Mouse (Mus musculus) midbrain, embryonic 13.5 days (tissue): Measurements from ENCODE around the gene Sae1. TPM values are rescaled to one million over a fixed set of nuclear protein-coding genes. Genes with fewer than 3 reads are reported as not detected.
"Not testable (repeated sequence)": the region's sequence is repeated elsewhere in the genome, so short reads cannot be mapped to it uniquely, and the experiment has no call there.

Experiments used
- ATAC-seq: fragments of 200-750 bp; cut with Nextera tagmentation; 2 replicates; pipeline ENCODE4 v1.8.0; 2017; ENCODE audit warnings: mild to moderate bottlenecking, moderate TSS enrichment, moderate library complexity
- H3K27ac ChIP-seq: fragments of 300-500 bp; sonication (generic); 2 replicates; pipeline ENCODE4 v1.5.1; 2015; ENCODE audit warnings: inconsistent platforms, mild to moderate bottlenecking, moderate library complexity
- H3K27me3 ChIP-seq: fragments of 300-500 bp; sonication (generic); 2 replicates; pipeline ENCODE4 v1.6.1; 2015; ENCODE audit warnings: mild to moderate bottlenecking, inconsistent platforms
- H3K36me3 ChIP-seq: fragments of 300-500 bp; sonication (generic); 2 replicates; pipeline ENCODE4 v1.6.1; 2015; ENCODE audit warnings: mild to moderate bottlenecking, inconsistent platforms
- H3K4me1 ChIP-seq: fragments of 300-500 bp; sonication (generic); replicated peaks from 2 replicates; pipeline ENCODE4 v1.6.1; 2015; ENCODE audit warnings: inconsistent platforms
- H3K4me2 ChIP-seq: fragments of 300-500 bp; sonication (generic); replicated peaks from 2 replicates; pipeline ENCODE4 v1.6.1; 2015; ENCODE audit warnings: moderate library complexity, mild to moderate bottlenecking, inconsistent platforms
- H3K4me3 ChIP-seq: fragments of 300-500 bp; sonication (generic); replicated peaks from 2 replicates; pipeline ENCODE4 v1.5.1; 2015; ENCODE audit warnings: mild to moderate bottlenecking, inconsistent platforms
- H3K9ac ChIP-seq: fragments of 300-500 bp; sonication (generic); replicated peaks from 2 replicates; pipeline ENCODE4 v1.6.1; 2015; ENCODE audit warnings: mild to moderate bottlenecking, inconsistent platforms
- H3K9me3 ChIP-seq: fragments of 300-500 bp; sonication (generic); 2 replicates; pipeline ENCODE4 v1.6.1; 2016; ENCODE audit warnings: mild to moderate bottlenecking, inconsistent platforms
- WGBS: fragments of 180-500 bp; shearing (Covaris S2); methylation state at CpG from one replicate; pipeline ENCODE4 v1.1.7; 2015; 5-methylcytosine and 5-hydroxymethylcytosine counted together
- polyA plus RNA-seq: library from polyadenylated mRNA; unstranded; fragments of >200 nt; fragmentation: Nextera tagmentation; extraction: Ambion mirVana; gene quantifications from 2 replicates; pipeline ENCODE4 v1.2.1, GENCODE M21; 2015

Gene Sae1
- polyA plus RNA-seq, 1 experiment from 2014 or later: 267 TPM

DNA sequence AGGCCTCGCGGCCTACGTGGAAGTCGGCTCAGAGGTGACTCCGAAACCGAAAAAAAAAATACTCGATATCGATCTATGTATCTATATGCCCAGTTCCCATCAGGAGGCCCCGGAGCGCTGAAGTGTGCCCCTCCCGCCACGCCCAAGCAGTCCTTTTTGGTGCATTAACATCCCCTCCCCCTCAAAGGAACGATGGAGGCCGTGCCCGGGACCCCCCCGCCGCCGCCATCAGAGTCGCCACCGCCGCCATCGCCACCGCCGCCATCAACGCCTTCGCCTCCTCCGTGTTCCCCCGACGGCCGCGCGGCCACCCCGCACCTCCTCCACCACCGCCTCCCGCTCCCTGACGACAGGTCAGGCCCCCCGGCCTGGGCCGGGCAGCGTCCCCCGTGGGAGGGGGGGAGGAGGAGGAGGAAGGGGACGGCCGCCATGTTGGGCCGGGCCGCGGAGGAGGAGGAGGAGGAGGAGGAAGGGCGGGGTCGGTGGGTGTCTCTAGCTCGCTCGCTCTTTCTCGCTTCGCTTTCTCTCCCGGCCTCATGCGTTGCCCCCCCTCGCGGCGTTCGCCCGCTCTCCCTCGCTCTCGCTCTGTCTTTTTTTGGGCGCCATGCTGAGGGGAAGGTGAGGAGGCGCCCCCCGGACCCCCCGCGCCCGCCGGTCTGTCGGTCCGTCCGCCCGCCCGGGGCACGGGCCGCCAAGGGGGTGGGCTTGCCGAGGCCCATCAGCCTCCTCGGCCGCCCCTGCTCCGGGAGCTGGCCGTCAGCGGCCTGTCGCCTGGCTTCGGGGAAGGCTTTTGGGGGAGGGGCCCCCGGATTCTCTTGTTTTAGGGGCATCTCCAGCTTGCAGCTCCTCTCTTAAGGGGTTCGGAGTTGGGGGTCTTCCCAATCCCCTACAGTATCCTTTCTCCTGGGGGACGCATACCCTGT lies 13.3 kb upstream of the Sae1 start, which contains the start of gene Zc3h4:
Zc3h4 (plus strand) TSS at position 222 of the 923 bp plus-strand sequence.
- H3K4me1 ChIP-seq: peaks cover 35% of the 10 kb centered on the region
- H3K36me3 ChIP-seq: no peaks in the 10 kb centered on the region
- no peaks in the 10 kb centered on the region for H3K9me3 ChIP-seq
- H3K4me2 ChIP-seq: peak within 1 kb of the TSS; percentile 90
- peak within 1 kb of the TSS; percentile 82 for H3K4me3 ChIP-seq
- peak within 1 kb of the TSS; percentile 100 for H3K27ac ChIP-seq
- no peaks in the 10 kb centered on the region for H3K27me3 ChIP-seq
- peak; percentile 43 for ATAC-seq
- peak within 1 kb of the TSS; percentile 100 for H3K9ac ChIP-seq
- WGBS: under 1% methylated on average over 38 of the region's 85 CpGs

DNA sequence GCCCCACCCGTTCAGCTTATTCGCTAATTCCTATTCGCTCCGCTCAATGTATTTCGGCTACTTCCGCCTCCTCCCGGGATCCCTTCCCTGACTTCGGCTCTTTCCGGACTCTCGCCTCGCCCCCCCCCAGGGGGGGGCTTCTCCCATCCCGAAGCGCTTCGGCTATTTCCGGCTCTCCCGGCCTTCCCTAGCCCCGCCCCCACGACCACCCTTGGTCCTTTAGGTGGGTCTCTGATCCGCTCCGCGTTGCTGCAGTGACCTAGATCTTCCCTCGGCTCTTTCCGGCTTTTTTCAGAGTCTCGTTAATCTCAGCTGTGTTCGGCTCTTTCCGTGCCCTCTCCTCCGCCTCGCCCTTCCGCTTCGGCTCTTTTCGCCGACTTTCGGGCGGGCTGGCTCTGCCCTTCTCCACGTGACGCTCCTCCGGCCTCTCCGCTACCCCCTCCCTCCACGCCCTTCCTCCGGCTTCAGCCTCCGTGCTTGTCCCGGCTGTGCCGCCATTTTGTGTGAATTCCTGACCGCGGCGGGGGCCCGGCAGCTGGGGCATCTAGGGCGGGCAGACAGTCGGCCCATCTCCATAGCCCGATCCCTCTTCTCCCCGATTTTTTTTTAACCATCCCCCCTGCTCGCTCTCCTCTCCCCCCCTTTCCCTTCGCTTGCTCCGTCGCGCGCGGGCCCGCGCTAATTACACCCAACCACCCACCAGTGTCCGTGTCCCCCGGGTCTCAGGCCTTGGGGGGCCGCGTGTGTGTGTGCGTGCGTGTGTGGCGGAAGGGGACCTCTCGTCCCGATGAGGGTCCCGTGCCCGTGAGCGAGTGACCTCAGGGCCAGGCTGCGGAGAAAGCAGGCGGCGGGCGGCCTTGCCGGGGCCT lies 12.4 kb upstream of the Sae1 start:
- no peaks in the 10 kb centered on the region for H3K36me3 ChIP-seq
- H3K4me2 ChIP-seq: peak overlapping the region; percentile 90
- H3K4me1 ChIP-seq: peaks cover 27% of the 10 kb centered on the region
- H3K27ac ChIP-seq: peak overlapping the region; percentile 100
- H3K27me3 ChIP-seq: no peaks in the 10 kb centered on the region
- H3K9me3 ChIP-seq: no peaks in the 10 kb centered on the region
- H3K4me3 ChIP-seq: peak overlapping the region; percentile 82
- peak overlapping the region; percentile 100 for H3K9ac ChIP-seq
- peak; percentile 96 for ATAC-seq
- under 1% methylated on average over 77 of the region's 77 CpGs for WGBS

DNA sequence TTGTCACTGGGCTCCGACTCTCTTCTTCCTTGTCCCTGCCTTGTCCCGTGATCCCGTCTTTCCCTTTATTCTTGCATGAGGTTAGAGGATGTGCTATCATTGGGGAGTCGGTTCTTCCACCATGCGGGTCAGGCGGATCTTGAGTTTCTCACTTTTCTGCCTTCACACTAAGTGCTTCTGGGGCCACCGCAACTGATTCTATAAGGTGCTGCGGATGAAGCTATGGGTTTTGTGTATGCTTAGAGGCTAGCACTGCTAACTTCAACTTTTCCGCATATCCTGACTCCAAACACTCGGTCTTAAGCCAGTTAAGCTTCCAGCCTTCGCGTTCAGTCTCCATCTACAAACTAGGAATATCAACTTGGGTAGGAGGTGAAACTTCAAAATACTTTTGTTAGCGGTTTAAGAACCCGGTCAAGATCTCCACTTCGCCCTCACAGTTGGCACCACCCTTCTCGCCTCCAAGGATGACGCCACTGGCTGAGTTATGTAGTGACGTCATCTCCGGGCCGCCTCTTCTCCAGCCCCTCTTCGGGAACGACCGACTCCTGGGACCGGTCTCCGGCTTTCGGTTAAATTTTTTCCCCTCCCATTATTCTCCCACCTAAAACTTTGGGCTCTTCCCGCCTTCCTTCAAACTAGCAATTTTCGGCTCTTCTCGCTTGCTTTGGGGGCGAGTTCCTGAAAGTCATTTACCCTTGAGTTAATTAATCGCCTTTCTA lies 11.7 kb upstream of the Sae1 start:
- Histone ChIP-seq H3K9me3 (no peaks in the 10 kb centered on the region), H3K9ac (peak overlapping the region; percentile 63), H3K4me1 (peaks cover 19% of the 10 kb centered on the region), H3K36me3 (no peaks in the 10 kb centered on the region), H3K27me3 (no peaks in the 10 kb centered on the region), H3K27ac (peak overlapping the region; percentile 100), H3K4me2 (peak overlapping the region; percentile 90), H3K4me3 (peak overlapping the region; percentile 82)
- ATAC-seq: peak; percentile 74
- WGBS: under 1% methylated on average over 31 of the region's 31 CpGs

DNA sequence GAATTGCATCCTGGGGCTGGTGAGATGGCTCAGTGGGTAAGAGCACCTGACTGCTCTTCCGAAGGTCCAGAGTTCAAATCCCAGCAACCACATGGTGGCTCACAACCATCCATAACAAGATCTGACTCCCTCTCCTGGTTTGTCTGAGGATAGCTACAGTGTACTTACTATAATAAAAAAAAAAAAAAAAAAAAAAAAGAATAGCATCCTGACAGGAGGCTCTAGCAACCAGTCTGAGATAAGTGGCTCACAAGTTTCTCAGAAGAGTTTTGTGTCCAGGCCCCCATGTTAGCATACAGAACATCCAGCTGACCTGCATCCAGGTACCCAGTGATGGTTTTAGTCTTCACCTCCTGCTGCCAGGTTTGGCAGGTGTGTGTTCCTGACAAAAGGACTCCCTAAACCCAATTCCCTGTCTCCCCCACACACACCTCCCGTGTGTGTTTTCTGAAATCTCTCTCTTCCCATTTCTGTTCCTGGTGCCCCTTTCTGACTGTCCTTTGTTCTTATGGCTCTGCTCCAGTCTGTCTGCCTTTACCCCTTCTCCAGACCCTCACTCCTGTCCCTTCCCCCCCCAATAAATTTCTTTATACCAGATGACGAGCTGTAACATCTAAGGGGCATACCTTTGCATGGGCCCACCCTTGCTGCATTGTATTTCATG lies 10.9 kb upstream of the Sae1 start:
- peak overlapping the region; percentile 63 for H3K9ac ChIP-seq
- H3K36me3 ChIP-seq: no peaks in the 10 kb centered on the region
- peak overlapping the region; percentile 90 for H3K4me2 ChIP-seq
- no peaks in the 10 kb centered on the region for H3K9me3 ChIP-seq
- WGBS: 55% methylated on average over 3 of the region's 3 CpGs
- peaks cover 13% of the 10 kb centered on the region for H3K4me1 ChIP-seq
- H3K27me3 ChIP-seq: no peaks in the 10 kb centered on the region
- peak overlapping the region; percentile 82 for H3K4me3 ChIP-seq
- H3K27ac ChIP-seq: peak overlapping the region; percentile 100
- no peak for ATAC-seq

DNA sequence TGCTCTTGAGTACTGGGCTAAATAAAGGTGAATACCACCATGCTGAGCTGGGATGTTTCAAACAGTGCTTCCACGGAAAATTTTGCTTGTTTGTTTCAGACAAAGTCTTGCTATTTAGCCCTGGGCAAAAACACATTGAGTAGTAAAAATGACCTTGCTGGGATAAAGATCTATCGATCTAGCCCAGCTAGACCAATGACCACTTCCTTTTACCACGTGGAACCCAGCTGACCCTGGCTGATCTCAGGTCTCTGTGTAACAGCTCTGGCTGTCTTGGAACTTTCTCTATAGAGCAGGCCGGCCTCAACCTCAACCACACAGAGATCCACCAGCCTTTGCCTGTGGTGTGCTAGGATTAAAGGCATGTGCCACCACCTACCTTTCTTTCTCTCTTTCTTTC lies 9.9 kb upstream of the Sae1 start:
- no peaks in the 10 kb centered on the region for H3K36me3 ChIP-seq
- ATAC-seq: no peak
- WGBS: 90% methylated on average over 4 of the region's 4 CpGs
- H3K9ac ChIP-seq: no peak overlapping the region
- no peak overlapping the region for H3K27ac ChIP-seq
- no peaks in the 10 kb centered on the region for H3K9me3 ChIP-seq
- H3K4me3 ChIP-seq: no peak overlapping the region
- no peak overlapping the region for H3K4me2 ChIP-seq
- peaks cover 9% of the 10 kb centered on the region for H3K4me1 ChIP-seq
- H3K27me3 ChIP-seq: no peaks in the 10 kb centered on the region

DNA sequence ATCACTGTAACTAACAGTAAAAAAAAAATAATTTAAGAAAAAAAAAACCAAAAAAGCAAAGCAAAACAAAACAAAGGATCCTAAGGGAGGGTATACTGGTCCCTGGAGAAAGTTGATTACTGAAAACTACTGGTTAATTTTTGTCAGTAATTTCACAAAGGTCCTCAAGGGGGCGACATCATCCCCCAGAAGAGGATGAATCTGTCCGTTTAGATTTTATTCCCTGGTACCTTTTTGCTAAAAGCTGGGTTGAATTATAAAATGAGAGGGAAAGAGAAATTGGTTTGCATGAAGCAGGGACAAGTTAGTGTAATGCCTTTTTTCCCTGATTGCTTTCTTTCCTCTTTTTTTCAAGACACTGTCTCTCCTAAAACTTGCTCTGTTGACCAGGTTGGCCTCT lies 8.3 kb upstream of the Sae1 start:
- ATAC-seq: no peak
- peaks cover 9% of the 10 kb centered on the region for H3K4me1 ChIP-seq
- H3K9ac ChIP-seq: no peak overlapping the region
- 0% methylated on average over 2 of the region's 2 CpGs for WGBS
- H3K9me3 ChIP-seq: no peaks in the 10 kb centered on the region
- no peaks in the 10 kb centered on the region for H3K36me3 ChIP-seq
- H3K4me3 ChIP-seq: no peak overlapping the region
- no peaks in the 10 kb centered on the region for H3K27me3 ChIP-seq
- no peak overlapping the region for H3K4me2 ChIP-seq
- no peak overlapping the region for H3K27ac ChIP-seq

DNA sequence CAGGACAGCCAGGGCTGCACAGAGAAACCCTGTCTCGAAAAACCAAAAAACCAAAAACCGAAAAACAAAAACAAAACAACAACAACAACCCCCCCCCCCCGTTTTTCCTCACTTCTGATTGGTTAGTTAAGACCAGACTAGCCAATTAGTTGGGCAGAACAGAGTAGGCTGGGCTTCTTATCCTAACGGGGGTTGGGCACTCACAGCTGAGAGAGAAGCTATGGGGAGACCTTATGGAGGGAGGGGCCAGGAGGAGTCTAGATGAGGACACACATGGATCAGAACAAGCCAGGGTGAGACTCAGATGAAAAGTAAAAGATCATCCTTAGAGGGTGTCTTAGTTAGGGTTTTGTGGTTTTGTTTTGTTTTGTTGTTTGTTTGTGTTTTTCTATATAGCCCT lies 5.3 kb upstream of the Sae1 start:
- H3K9ac ChIP-seq: no peak overlapping the region
- H3K36me3 ChIP-seq: no peaks in the 10 kb centered on the region
- peaks cover 4% of the 10 kb centered on the region; the same call in 1 of the 2 replicates for H3K4me1 ChIP-seq
- no peak overlapping the region for H3K4me2 ChIP-seq
- no peak overlapping the region for H3K27ac ChIP-seq
- no peaks in the 10 kb centered on the region for H3K27me3 ChIP-seq
- 68% methylated on average over 4 of the region's 4 CpGs for WGBS
- no peak overlapping the region for H3K4me3 ChIP-seq
- H3K9me3 ChIP-seq: no peaks in the 10 kb centered on the region
- ATAC-seq: no peak

DNA sequence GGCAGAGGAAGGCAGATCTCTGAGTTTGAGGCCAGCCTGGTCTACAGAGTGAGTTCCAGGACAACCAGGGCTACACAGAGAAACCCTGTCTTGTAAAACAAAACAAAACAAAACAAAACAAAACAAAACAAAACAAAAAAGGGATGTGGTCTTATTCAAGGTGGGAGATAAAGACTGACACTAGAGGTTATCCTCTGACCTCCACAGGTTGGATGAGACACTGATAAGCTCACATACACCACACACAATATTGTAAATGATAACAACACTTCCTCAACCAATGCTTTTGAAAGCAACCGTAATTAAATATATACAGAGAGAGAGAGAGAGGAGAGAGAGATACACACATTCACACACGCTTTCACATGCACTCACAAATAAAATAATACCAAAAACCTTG lies 2.3 kb upstream of the Sae1 start:
- not testable (repeated sequence) for H3K27me3 ChIP-seq, H3K36me3 ChIP-seq, H3K9ac ChIP-seq, ATAC-seq, H3K4me2 ChIP-seq, H3K9me3 ChIP-seq, H3K4me3 ChIP-seq, H3K27ac ChIP-seq
- peaks cover 27% of the 10 kb centered on the region for H3K4me1 ChIP-seq
- 86% methylated on average over 2 of the region's 2 CpGs for WGBS

DNA sequence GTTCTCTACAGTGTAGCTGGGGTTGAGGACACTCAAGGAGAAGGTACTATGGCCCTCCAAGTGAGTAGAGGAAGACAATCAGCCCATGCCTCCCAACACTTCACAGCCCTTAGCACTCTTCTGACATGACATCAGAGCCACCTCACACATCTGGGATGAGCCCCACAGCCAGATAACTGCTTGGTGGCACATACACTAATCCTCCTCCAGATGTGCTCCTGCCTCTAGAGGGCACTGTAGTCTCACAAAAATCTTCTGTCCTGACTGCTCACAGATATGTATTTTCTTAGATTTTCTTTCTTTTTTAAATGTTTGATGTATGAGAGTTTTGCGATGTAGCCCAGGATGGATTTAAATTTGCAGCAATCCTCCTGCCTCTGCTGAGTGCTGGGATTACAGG lies 11.1 kb downstream of the Sae1 start:
- peaks cover 67% of the 10 kb centered on the region for H3K36me3 ChIP-seq
- no peak overlapping the region for H3K4me2 ChIP-seq
- no peak overlapping the region for H3K4me3 ChIP-seq
- 94% methylated on average over 1 of the region's 1 CpGs for WGBS
- no peaks in the 10 kb centered on the region for H3K4me1 ChIP-seq
- H3K9me3 ChIP-seq: no peaks in the 10 kb centered on the region
- H3K27me3 ChIP-seq: no peaks in the 10 kb centered on the region
- H3K27ac ChIP-seq: no peak overlapping the region
- no peak for ATAC-seq
- H3K9ac ChIP-seq: no peak overlapping the region

DNA sequence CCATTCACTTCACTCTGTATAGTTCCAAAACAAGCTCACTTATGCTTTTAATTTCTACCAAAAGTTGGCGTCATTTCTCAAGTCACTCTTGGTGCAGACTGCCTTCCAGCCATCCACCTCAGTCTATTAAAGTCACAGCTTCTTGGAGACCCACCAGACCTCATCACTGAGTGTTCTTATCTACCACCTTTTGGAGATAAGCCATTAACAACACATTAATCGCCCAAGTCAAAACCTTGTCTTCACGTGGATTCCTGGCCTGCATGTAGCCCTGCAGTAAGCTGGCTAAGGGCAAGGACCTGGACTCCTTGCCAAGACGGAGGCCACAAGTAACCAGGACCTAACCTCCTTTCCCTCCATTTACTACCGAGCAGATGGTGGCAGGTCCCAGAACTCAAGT lies 12.6 kb downstream of the Sae1 start:
- Histone ChIP-seq H3K4me2 (no peak overlapping the region), H3K9ac (no peak overlapping the region), H3K4me3 (no peak overlapping the region), H3K27me3 (peaks cover 3% of the 10 kb centered on the region; the same call in 1 of the 2 replicates), H3K27ac (no peak overlapping the region), H3K4me1 (no peaks in the 10 kb centered on the region), H3K9me3 (no peaks in the 10 kb centered on the region), H3K36me3 (peaks cover 74% of the 10 kb centered on the region)
- no peak for ATAC-seq
- WGBS: 97% methylated on average over 5 of the region's 5 CpGs

DNA sequence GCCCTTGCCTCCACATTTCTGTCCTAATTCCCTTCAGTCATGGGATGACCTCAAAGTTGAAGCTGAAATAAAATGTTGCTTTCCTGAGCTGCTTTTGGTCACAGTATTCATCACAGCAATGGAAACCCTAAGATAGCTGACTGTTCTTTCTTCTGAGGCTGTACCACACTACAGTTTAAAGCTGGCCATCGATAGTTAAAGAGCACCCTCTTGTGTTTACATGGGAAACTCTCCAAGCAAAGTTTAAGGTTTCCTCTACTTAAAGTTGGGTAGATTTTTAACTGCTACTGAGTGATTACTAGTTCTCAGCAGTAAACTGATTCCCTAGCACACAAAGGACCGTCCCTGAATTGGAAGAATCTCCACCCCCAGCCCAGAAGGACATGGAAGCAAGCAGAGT lies 13.9 kb downstream of the Sae1 start:
- peaks cover 77% of the 10 kb centered on the region for H3K36me3 ChIP-seq
- 79% methylated on average over 2 of the region's 2 CpGs for WGBS

More for the DNA sequence above, 13.9 kb downstream of the Sae1 start:
- no peak for ATAC-seq
- Histone ChIP-seq H3K27me3 (peaks cover 7% of the 10 kb centered on the region; the same call in 1 of the 2 replicates), H3K4me3 (no peak overlapping the region), H3K9me3 (no peaks in the 10 kb centered on the region), H3K4me1 (no peaks in the 10 kb centered on the region), H3K4me2 (no peak overlapping the region), H3K27ac (no peak overlapping the region), H3K9ac (no peak overlapping the region)
